Mouse (Mus musculus) lung, adult 2 months (tissue): ENCODE results near the gene Tbc1d2.

Experiments
- CTCF ChIP-seq: fragments of 200-500 bp; IDR thresholded peaks from 2 replicates; pipeline ENCODE4 v1.5.1; 2011; ENCODE audit warnings: mild to moderate bottlenecking, low read length, control low read depth; ENCODE audit not compliant: insufficient read depth
- POLR2A ChIP-seq: fragments of 200-500 bp; IDR thresholded peaks from 2 replicates; pipeline ENCODE4 v1.6.1; 2011; ENCODE audit warnings: low read depth, mild to moderate bottlenecking, control low read depth, low read length, borderline replicate concordance; ENCODE audit errors: extremely low read depth

GRCm38 (mm10) chr4:46597286-46597961 is 52.6 kb downstream of the Tbc1d2 start:
- no peak for TF ChIP-seq CTCF
- TF ChIP-seq POLR2A: no peak
